Mouse (Mus musculus): Measurements from ENCODE around the gene Fcgrt. TPM values are rescaled to one million over a fixed set of nuclear protein-coding genes. Genes with fewer than 3 reads are reported as not detected.
"Not testable (repeated sequence)": the region's sequence is repeated elsewhere in the genome, so short reads cannot be mapped to it uniquely, and the experiment has no call there.

The Fcgrt gene
- polyA plus RNA-seq, 1 experiment from 2014 or later: 14.1 TPM

DNA sequence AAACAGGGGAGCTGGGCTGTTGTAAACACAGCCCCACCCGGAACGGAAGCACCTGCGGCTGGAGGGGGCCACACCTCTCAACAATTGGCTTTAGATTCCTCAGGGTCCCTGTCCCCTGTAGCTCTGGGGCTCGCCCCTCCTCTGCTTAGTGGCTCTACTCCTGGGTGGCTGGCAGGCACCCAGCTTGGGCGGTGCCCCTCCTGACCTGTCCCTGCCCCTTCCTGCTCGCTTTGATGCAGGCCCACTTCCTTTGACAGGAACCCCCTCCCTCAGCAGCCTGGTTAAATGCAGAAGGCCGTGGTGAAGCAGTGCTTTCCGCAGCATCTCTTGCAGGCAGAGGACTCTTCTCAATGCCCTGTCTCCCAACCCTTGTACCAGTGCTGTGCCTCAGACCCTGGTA is 17.8 kb upstream of the Fcgrt start:
- Histone ChIP-seq H3K4me2 (replicated peaks) (peak overlapping the region; percentile 16), H3K4me1 (peaks cover 24% of the 10 kb centered on the region), H3K9me3 (no peaks in the 10 kb centered on the region), H3K27ac (no peak overlapping the region), H3K36me3 (peaks cover 57% of the 10 kb centered on the region), H3K4me3 (no peak overlapping the region), H3K9ac (no peak overlapping the region), H3K27me3 (replicated peaks) (no peaks in the 10 kb centered on the region)
- no peak for ATAC-seq (ENCODE audit: low FRiP score, low read depth)
- WGBS: 76% methylated on average over 8 of the region's 8 CpGs

GRCm38 (mm10) chr7:45119780-45120709 is 16.4 kb upstream of the Fcgrt start:
- H3K27ac ChIP-seq: no peak overlapping the region
- H3K4me2 ChIP-seq (replicated peaks): no peak overlapping the region
- H3K4me1 ChIP-seq: peaks cover 19% of the 10 kb centered on the region
- 82% methylated on average over 5 of the region's 5 CpGs for WGBS
- no peak overlapping the region for H3K9ac ChIP-seq
- no peak for ATAC-seq (ENCODE audit: low FRiP score, low read depth)
- H3K36me3 ChIP-seq: peaks cover 43% of the 10 kb centered on the region
- H3K9me3 ChIP-seq: no peaks in the 10 kb centered on the region
- no peaks in the 10 kb centered on the region for H3K27me3 ChIP-seq (replicated peaks)
- no peak overlapping the region for H3K4me3 ChIP-seq

GRCm38 (mm10) chr7:45118336-45118735 is 14.7 kb upstream of the Fcgrt start:
- H3K4me1 ChIP-seq: peaks cover 13% of the 10 kb centered on the region
- no peaks in the 10 kb centered on the region for H3K9me3 ChIP-seq
- H3K4me3 ChIP-seq: no peak overlapping the region
- peaks cover 42% of the 10 kb centered on the region for H3K36me3 ChIP-seq
- H3K27me3 ChIP-seq (replicated peaks): no peaks in the 10 kb centered on the region
- no peak overlapping the region for H3K4me2 ChIP-seq (replicated peaks)
- 91% methylated on average over 6 of the region's 6 CpGs for WGBS
- ATAC-seq (ENCODE audit: low FRiP score, low read depth): no peak
- no peak overlapping the region for H3K9ac ChIP-seq
- H3K27ac ChIP-seq: no peak overlapping the region

DNA sequence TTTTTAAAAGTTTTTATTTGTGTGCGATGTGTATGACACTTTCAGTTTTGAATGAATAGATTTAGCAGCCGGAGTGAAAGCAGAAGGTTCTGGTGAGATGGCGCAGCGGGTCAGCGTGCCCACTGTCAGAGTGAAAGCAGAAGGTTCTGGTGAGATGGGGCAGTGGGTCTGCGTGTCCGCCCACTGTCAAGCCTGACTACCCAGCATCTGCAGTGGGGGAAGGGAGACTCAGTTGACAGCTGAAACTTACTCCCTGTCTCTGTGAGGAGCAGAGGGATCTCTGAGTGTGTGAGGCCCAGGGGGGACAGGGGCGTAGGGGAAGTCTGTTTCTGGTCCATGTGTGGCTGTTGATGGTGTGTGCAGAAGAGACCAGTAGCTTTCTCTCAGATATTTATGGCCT is 13.9 kb upstream of the Fcgrt start:
- peaks cover 37% of the 10 kb centered on the region for H3K36me3 ChIP-seq
- no peaks in the 10 kb centered on the region for H3K9me3 ChIP-seq
- peaks cover 5% of the 10 kb centered on the region for H3K4me1 ChIP-seq
- 86% methylated on average over 8 of the region's 8 CpGs for WGBS
- no peak overlapping the region for H3K4me2 ChIP-seq (replicated peaks)
- H3K4me3 ChIP-seq: no peak overlapping the region
- H3K9ac ChIP-seq: no peak overlapping the region
- ATAC-seq (ENCODE audit: low FRiP score, low read depth): no peak
- H3K27ac ChIP-seq: no peak overlapping the region
- no peaks in the 10 kb centered on the region for H3K27me3 ChIP-seq (replicated peaks)

DNA sequence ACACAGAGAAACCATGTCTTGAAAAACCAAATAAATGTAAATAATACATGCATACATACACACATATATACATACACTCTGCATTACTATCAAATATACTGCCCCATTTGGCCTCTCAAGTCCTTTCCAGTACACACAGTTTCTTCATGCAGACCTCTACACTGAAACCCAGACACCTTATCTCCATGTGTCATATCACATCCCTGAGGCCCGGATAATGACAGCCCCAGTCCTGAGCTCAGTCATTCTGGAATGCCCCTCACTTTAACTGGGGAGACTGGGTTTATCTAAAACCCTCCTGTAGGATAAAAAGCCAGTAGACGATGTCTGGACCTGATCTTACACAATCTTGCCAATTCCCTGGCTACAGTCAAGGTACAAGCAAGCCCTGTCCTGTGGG is 9.8 kb upstream of the Fcgrt start:
- no peaks in the 10 kb centered on the region; the same call in 1 of the 2 replicates for H3K36me3 ChIP-seq
- 88% methylated on average over 2 of the region's 2 CpGs for WGBS

GRCm38 (mm10) chr7:45112529-45112928 is 8.9 kb upstream of the Fcgrt start:
- ATAC-seq (ENCODE audit: low FRiP score, low read depth): no peak
- no peak overlapping the region for H3K9ac ChIP-seq
- H3K4me2 ChIP-seq (replicated peaks): no peak overlapping the region
- H3K4me3 ChIP-seq: no peak overlapping the region
- no peaks in the 10 kb centered on the region for H3K4me1 ChIP-seq
- H3K27me3 ChIP-seq (replicated peaks): no peaks in the 10 kb centered on the region
- no peak overlapping the region for H3K27ac ChIP-seq
- H3K36me3 ChIP-seq: no peaks in the 10 kb centered on the region; the same call in 1 of the 2 replicates
- no peaks in the 10 kb centered on the region for H3K9me3 ChIP-seq
- WGBS: 80% methylated on average over 3 of the region's 3 CpGs

More for the DNA sequence above, 9.8 kb upstream of the Fcgrt start:
- no peaks in the 10 kb centered on the region for H3K4me1 ChIP-seq
- H3K27ac ChIP-seq: no peak overlapping the region
- no peak overlapping the region for H3K4me2 ChIP-seq (replicated peaks)
- H3K4me3 ChIP-seq: no peak overlapping the region
- H3K9me3 ChIP-seq: no peaks in the 10 kb centered on the region
- no peak for ATAC-seq (ENCODE audit: low FRiP score, low read depth)
- H3K9ac ChIP-seq: no peak overlapping the region
- no peaks in the 10 kb centered on the region for H3K27me3 ChIP-seq (replicated peaks)

- Histone ChIP-seq H3K9me3 (no peaks in the 10 kb centered on the region), H3K4me1 (no peaks in the 10 kb centered on the region), H3K27me3 (replicated peaks) (no peaks in the 10 kb centered on the region), H3K36me3 (no peaks in the 10 kb centered on the region), H3K27ac (no peak overlapping the region), H3K4me3 (no peak overlapping the region), H3K4me2 (replicated peaks) (no peak overlapping the region), H3K9ac (no peak overlapping the region)
- ATAC-seq (ENCODE audit: low FRiP score, low read depth): no peak
- 71% methylated on average over 2 of the region's 2 CpGs for WGBS
These were observed 8.3 kb upstream of the Fcgrt start for GRCm38 (mm10) chr7:45111940-45112339.

- WGBS: 95% methylated on average over 4 of the region's 4 CpGs
- not testable (repeated sequence) for H3K9me3 ChIP-seq; H3K36me3 ChIP-seq; H3K4me3 ChIP-seq; H3K4me1 ChIP-seq; H3K9ac ChIP-seq; H3K27ac ChIP-seq; H3K4me2 ChIP-seq (replicated peaks); H3K27me3 ChIP-seq (replicated peaks); ATAC-seq (ENCODE audit: low FRiP score, low read depth)
These were observed 6.4 kb upstream of the Fcgrt start for GRCm38 (mm10) chr7:45110089-45110488.

- no peak for ATAC-seq (ENCODE audit: low FRiP score, low read depth)
- H3K9me3 ChIP-seq: no peaks in the 10 kb centered on the region
- no peaks in the 10 kb centered on the region for H3K27me3 ChIP-seq (replicated peaks)
- H3K27ac ChIP-seq: no peak overlapping the region
- no peak overlapping the region for H3K9ac ChIP-seq
- H3K4me2 ChIP-seq (replicated peaks): no peak overlapping the region
- H3K4me1 ChIP-seq: peaks cover 7% of the 10 kb centered on the region; the same call in 1 of the 2 replicates
- 54% methylated on average over 5 of the region's 5 CpGs for WGBS
- H3K4me3 ChIP-seq: no peak overlapping the region
- no peaks in the 10 kb centered on the region for H3K36me3 ChIP-seq
These were observed 3.5 kb upstream of the Fcgrt start for GRCm38 (mm10) chr7:45107052-45107645.

GRCm38 (mm10) chr7:45106441-45106840 is 2.8 kb upstream of the Fcgrt start:
- Histone ChIP-seq H3K4me2 (replicated peaks) (0 out of 2 replicates have a peak overlapping the region, but pooled peaks have one; percentile 17), H3K27ac (no peak overlapping the region), H3K27me3 (replicated peaks) (no peaks in the 10 kb centered on the region), H3K9ac (no peak overlapping the region), H3K36me3 (no peaks in the 10 kb centered on the region), H3K4me1 (peaks cover 7% of the 10 kb centered on the region; the same call in 1 of the 2 replicates), H3K4me3 (no peak overlapping the region), H3K9me3 (no peaks in the 10 kb centered on the region)
- WGBS: 25% methylated on average over 6 of the region's 6 CpGs
- no peak for ATAC-seq (ENCODE audit: low FRiP score, low read depth)

- Histone ChIP-seq H3K4me2 (replicated peaks) (no peak overlapping the region), H3K9me3 (no peaks in the 10 kb centered on the region), H3K36me3 (no peaks in the 10 kb centered on the region), H3K27me3 (replicated peaks) (no peaks in the 10 kb centered on the region), H3K27ac (no peak overlapping the region), H3K4me1 (peaks cover 7% of the 10 kb centered on the region; the same call in 1 of the 2 replicates), H3K4me3 (no peak overlapping the region), H3K9ac (no peak overlapping the region)
- WGBS: 76% methylated on average over 8 of the region's 8 CpGs
- no peak for ATAC-seq (ENCODE audit: low FRiP score, low read depth)
These were observed 1.8 kb upstream of the Fcgrt start for GRCm38 (mm10) chr7:45105491-45105890.

DNA sequence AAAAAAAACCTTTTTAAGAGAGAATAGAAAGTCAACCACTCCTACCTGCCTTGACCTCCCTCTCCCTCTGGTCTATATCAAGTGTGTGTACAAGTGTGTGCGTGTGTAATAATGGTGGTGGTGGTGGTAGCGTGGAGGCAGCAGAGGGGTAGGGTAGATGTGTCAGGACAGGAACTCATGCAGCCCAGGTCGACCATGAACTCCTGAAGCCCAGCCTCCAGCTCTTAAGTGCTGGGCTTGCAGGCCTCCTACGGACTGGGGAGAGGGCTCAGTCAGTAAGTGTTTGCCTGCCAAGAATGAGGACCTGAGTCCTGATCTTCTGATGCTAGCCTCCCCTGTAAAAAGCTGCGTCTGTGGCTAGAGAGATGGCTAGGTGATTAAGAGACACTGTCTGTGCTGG is 1.3 kb upstream of the Fcgrt start:
- Histone ChIP-seq H3K27me3 (replicated peaks) (no peaks in the 10 kb centered on the region), H3K4me1 (peaks cover 7% of the 10 kb centered on the region; the same call in 1 of the 2 replicates), H3K4me2 (replicated peaks) (no peak overlapping the region), H3K27ac (no peak overlapping the region), H3K9me3 (no peaks in the 10 kb centered on the region), H3K4me3 (no peak overlapping the region), H3K36me3 (no peaks in the 10 kb centered on the region), H3K9ac (no peak overlapping the region)
- 91% methylated on average over 5 of the region's 5 CpGs for WGBS
- ATAC-seq (ENCODE audit: low FRiP score, low read depth): no peak

All from neural tube, embryonic 12.5 days (tissue).